Mouse (Mus musculus): ENCODE measurements around the gene Tiam1.

DNA sequence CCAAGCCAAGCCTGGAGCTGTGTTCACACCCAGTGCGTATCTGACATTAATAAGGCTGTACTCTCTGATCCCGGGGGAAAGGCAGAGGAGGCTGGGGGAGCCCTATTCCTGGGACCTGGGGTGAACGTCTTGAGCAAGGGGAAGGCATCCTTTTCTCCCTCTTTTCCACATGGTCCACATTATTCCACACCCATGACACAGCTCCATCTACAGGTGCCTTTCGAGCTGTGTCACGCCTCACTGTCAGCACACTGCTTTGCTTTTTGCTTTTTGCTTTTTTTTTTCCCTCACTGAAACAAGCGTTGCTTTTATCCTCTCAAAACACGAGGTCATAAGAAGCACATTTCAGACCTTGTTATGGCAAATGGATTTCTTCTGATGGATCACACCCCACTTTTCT lies 11.5 kb upstream of the Tiam1 start:
- TF ChIP-seq CTCF (IDR thresholded peaks at IDR 0.05; ENCODE audit: insufficient read depth, low read depth, low read length): no peak
- no peak for TF ChIP-seq POLR2A (IDR thresholded peaks at IDR 0.05; ENCODE audit: insufficient read depth, low read depth, low read length)
